Mouse (Mus musculus): Measurements from ENCODE around the gene Akap2. TPM values are rescaled to one million over a fixed set of nuclear protein-coding genes. Genes with fewer than 3 reads are reported as not detected.
A peak's percentile ranks its signal among the peaks of the same experiment; 100 is the strongest.

Gene Akap2
- 13.0 and 14.3 TPM in 2 replicates for polyA plus RNA-seq (2014; fragmentation: Nextera tagmentation; extraction: Ambion mirVana)

DNA sequence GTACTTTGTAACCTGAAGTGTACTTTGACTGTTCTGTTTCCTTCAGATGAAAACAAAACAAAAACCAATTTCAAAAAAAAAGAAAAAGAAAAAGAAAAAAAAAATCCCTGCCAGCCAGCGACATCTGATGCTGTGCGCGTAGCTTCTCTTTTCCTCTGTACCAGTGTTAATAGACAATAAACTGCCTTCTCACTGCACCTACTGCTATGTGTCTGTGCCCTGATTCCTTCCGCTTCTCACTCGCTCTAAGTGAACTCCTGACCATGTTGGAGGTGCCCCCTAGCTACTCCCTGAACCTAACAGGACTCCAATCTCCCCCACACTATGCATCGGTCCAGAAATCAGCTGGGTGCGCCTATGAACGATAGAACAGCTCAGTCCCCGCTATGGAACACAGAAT, at the start of gene Akap2:
TSS of gene Akap2 (plus strand) at position 304 of the 400 bp plus-strand sequence.
- no peak for DNase-seq (ENCODE audit: low spot score)
- H3K36me3 ChIP-seq (replicated peaks; ENCODE audit: control insufficient read depth, insufficient read depth): no peaks in the 10 kb centered on the region
- no peaks in the 10 kb centered on the region for H3K27me3 ChIP-seq (ENCODE audit: control insufficient read depth, insufficient read depth, low read length)
- no peak within 1 kb of the TSS for H3K4me2 ChIP-seq (replicated peaks)
- no peaks in the 10 kb centered on the region for H3K4me1 ChIP-seq (replicated peaks; ENCODE audit: control insufficient read depth, insufficient read depth, low read length)
- no peaks in the 10 kb centered on the region for H3K9me3 ChIP-seq (ENCODE audit: control insufficient read depth, low read length)
- no peak within 1 kb of the TSS for H3K9ac ChIP-seq
- 70% methylated on average over 9 of the region's 9 CpGs for WGBS
- H3K4me3 ChIP-seq (replicated peaks; ENCODE audit: low read length): no peak within 1 kb of the TSS
- no peak within 1 kb of the TSS for H3K27ac ChIP-seq
- no peak for ATAC-seq (ENCODE audit: low FRiP score)

DNA sequence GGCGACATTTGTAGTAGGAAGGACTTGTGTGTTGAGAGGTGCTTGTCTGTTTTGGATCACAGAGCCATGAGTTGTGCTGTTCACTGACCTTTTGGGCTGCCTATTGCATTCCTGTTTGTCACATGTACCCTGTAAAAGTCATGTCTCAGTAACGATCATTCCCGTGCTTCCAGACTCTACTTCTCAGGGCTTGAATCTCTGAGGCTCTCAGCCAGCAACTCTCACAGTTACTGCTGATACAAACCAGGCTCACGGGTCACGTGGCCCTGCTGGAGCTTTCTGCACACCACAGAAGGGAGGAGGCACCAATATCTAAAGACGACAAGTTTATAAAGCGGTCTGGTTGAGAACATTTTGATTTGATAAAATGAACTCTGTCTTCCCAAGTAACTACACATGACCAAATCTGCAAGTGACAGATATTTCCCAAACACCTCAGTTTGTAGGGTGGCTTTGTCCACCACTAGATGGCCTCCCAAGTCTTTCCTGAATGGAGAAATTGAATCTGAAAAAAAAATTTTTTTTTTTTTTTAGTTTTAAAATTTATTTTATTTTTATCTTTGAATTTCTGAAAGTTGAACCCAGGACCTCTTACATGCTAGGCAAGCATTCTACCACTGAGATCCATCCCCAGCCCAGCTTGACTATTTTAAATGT, 46.5 kb upstream of the Akap2 start:
- Histone ChIP-seq H3K9ac (no peak overlapping the region), H3K4me1 (replicated peaks; ENCODE audit: control insufficient read depth, insufficient read depth, low read length) (no peaks in the 10 kb centered on the region; the same call in 1 of the 2 replicates), H3K4me2 (replicated peaks) (no peak overlapping the region), H3K4me3 (replicated peaks; ENCODE audit: low read length) (no peak overlapping the region), H3K36me3 (replicated peaks; ENCODE audit: control insufficient read depth, insufficient read depth) (no peaks in the 10 kb centered on the region), H3K27me3 (ENCODE audit: control insufficient read depth, insufficient read depth, low read length) (no peaks in the 10 kb centered on the region), H3K27ac (no peak overlapping the region), H3K9me3 (ENCODE audit: control insufficient read depth, low read length) (no peaks in the 10 kb centered on the region)
- no peak for ATAC-seq (ENCODE audit: low FRiP score)
- peak; percentile 40 for DNase-seq (ENCODE audit: low spot score)
- 75% methylated on average over 7 of the region's 7 CpGs for WGBS

DNA sequence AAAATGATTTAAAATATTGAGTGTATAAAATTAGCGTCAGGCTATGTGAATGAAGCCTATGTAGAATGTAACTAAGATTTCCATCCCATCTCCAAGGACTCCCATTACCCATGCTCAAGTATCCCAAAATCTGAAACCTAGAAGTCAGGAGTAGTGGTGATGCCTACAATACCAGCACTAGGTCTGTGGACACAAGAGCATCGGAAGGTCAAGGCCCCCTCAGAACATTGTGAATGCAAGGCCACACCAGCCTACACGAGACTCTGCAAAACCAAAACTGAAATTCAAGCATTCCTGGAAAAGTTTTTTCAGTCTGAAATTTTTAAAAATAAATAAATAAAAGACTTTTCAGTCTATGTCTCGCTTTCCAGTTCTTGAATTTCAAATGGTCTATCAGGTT, 44.9 kb upstream of the Akap2 start:
- Histone ChIP-seq H3K9ac (no peak overlapping the region), H3K4me3 (replicated peaks; ENCODE audit: low read length) (no peak overlapping the region), H3K9me3 (ENCODE audit: control insufficient read depth, low read length) (no peaks in the 10 kb centered on the region), H3K4me1 (replicated peaks; ENCODE audit: control insufficient read depth, insufficient read depth, low read length) (no peaks in the 10 kb centered on the region; the same call in 1 of the 2 replicates), H3K36me3 (replicated peaks; ENCODE audit: control insufficient read depth, insufficient read depth) (no peaks in the 10 kb centered on the region), H3K27me3 (ENCODE audit: control insufficient read depth, insufficient read depth, low read length) (no peaks in the 10 kb centered on the region), H3K4me2 (replicated peaks) (no peak overlapping the region), H3K27ac (no peak overlapping the region)
- DNase-seq (ENCODE audit: low spot score) (no peak), ATAC-seq (ENCODE audit: low FRiP score) (no peak)
- WGBS: 82% methylated on average over 4 of the region's 4 CpGs

DNA sequence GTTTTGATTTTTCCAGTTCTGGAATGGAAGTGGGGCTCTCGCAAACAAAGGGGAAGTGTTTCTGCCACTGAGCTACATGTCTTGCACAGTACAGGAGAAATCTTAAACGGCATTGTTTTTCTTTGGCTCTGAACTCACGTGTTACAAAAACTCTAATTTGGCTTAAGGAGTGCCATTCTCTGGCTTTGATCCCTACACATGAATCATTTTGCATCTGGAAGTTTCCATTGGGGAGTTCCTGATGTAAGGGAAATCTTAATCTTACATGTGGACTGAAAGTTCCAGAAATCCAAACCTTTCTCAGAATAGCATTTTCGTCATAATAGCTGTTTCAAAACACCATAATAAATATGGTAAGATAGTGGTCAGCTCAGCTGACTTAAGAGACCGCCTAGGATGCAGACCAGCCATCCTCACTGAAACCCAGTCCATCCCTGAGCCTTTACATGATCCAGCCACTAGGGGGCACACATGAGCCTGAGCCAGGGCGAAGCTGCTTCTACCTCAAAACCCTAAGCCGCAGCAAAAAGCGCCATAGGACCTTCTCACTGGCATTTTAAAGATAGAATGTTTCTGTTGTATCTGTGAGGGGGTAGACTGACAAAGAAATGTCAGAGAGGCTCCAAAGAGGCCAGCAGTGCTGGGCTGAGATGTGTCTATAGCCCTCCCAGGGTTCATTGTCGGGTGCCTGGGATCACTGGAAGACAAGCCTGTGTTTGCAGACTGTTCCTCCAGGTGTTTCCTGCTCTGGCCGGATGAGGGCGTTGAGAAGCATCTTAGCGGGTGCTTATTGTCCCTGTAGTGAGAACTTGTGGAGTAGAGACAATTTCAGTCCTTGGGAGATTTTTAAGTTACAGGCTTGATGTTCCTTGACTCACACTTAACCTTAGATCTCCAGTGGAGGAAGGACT, 44.2 kb upstream of the Akap2 start:
- H3K4me1 ChIP-seq (replicated peaks; ENCODE audit: control insufficient read depth, insufficient read depth, low read length): no peaks in the 10 kb centered on the region; the same call in 1 of the 2 replicates
- no peak overlapping the region for H3K4me3 ChIP-seq (replicated peaks; ENCODE audit: low read length)
- no peak overlapping the region for H3K27ac ChIP-seq
- H3K36me3 ChIP-seq (replicated peaks; ENCODE audit: control insufficient read depth, insufficient read depth): no peaks in the 10 kb centered on the region
- ATAC-seq (ENCODE audit: low FRiP score): peak; percentile 80
- 17% methylated on average over 12 of the region's 12 CpGs for WGBS
- H3K27me3 ChIP-seq (ENCODE audit: control insufficient read depth, insufficient read depth, low read length): no peaks in the 10 kb centered on the region
- H3K9me3 ChIP-seq (ENCODE audit: control insufficient read depth, low read length): no peaks in the 10 kb centered on the region
- peak; percentile 93 for DNase-seq (ENCODE audit: low spot score)
- peak overlapping the region; percentile 10; the same call in 1 of the 2 replicates for H3K9ac ChIP-seq
- peak overlapping the region; percentile 33 for H3K4me2 ChIP-seq (replicated peaks)

DNA sequence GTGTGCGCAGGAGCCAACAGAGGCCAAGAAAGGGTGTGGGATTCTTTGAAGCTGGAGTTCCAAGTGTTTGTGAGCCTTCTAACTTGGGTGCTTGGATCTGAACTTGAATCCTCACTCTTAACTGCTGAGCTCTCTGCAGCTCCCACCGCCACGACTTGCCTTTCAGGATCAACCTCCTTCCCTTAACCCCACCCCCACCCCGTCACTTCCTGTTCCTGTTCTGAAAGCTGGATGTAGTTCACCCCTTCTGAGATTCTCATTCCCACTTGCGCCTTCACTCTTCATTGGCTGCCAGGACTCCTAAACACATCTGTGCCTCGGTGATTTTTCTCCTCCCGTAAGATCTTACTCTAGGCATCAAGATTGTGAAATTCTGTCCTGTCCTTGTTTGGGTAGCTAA, 43.1 kb upstream of the Akap2 start:
- Histone ChIP-seq H3K36me3 (replicated peaks; ENCODE audit: control insufficient read depth, insufficient read depth) (no peaks in the 10 kb centered on the region), H3K4me2 (replicated peaks) (no peak overlapping the region), H3K4me1 (replicated peaks; ENCODE audit: control insufficient read depth, insufficient read depth, low read length) (no peaks in the 10 kb centered on the region; the same call in 1 of the 2 replicates), H3K27me3 (ENCODE audit: control insufficient read depth, insufficient read depth, low read length) (no peaks in the 10 kb centered on the region), H3K27ac (no peak overlapping the region), H3K4me3 (replicated peaks; ENCODE audit: low read length) (no peak overlapping the region), H3K9ac (no peak overlapping the region), H3K9me3 (ENCODE audit: control insufficient read depth, low read length) (no peaks in the 10 kb centered on the region)
- WGBS: 81% methylated on average over 7 of the region's 7 CpGs
- DNase-seq (ENCODE audit: low spot score) (no peak), ATAC-seq (ENCODE audit: low FRiP score) (no peak)

DNA sequence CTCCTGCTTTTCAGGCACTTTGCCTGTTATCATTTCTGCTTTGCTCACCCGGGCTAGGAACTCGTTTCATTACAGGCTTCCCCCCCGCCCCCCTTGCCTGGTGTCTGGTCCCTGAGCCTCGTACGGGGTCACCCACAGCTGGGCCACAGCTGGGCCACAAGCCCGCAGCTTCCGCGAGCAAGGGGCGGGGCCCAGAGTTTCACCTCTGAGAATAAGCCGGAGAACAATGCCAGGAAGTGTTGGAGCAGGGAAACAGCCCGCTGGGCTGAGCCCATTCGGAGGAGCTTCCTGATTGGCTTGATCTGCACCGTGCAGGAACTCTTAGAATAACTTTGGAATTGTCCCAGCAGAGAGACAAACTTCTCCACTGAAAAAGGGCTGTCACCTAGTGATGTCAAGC, 42.1 kb upstream of the Akap2 start:
- 2% methylated on average over 13 of the region's 13 CpGs for WGBS
- no peaks in the 10 kb centered on the region; the same call in 1 of the 2 replicates for H3K4me1 ChIP-seq (replicated peaks; ENCODE audit: control insufficient read depth, insufficient read depth, low read length)
- DNase-seq (ENCODE audit: low spot score) (no peak), ATAC-seq (ENCODE audit: low FRiP score) (peak; percentile 42; the same call in 1 of the 2 replicates)
- peak overlapping the region; percentile 45 for H3K4me2 ChIP-seq (replicated peaks)
- no peaks in the 10 kb centered on the region for H3K9me3 ChIP-seq (ENCODE audit: control insufficient read depth, low read length)
- H3K4me3 ChIP-seq (replicated peaks; ENCODE audit: low read length): no peak overlapping the region
- no peaks in the 10 kb centered on the region for H3K27me3 ChIP-seq (ENCODE audit: control insufficient read depth, insufficient read depth, low read length)
- no peak overlapping the region for H3K27ac ChIP-seq
- no peak overlapping the region for H3K9ac ChIP-seq
- H3K36me3 ChIP-seq (replicated peaks; ENCODE audit: control insufficient read depth, insufficient read depth): no peaks in the 10 kb centered on the region

DNA sequence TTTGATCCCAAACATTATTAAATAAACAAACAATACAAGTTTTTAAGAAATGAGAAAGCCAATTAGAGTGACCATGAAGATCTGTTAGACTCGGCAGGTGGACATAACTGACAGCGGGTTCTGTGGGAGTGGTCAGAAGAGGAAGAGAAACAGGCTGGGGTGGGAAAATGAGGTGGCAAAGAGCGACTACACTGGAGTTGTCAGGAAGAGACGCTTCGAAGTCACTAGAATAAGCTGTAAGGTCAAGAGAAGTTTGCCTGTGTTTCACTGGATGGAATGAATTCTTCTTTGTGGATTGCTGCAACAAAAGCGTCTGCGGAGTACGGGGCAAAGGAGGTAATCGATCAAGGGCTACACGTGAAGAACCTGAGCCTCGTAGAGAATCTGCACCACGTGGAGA, 39.5 kb upstream of the Akap2 start:
- DNase-seq (ENCODE audit: low spot score): no peak

DNA sequence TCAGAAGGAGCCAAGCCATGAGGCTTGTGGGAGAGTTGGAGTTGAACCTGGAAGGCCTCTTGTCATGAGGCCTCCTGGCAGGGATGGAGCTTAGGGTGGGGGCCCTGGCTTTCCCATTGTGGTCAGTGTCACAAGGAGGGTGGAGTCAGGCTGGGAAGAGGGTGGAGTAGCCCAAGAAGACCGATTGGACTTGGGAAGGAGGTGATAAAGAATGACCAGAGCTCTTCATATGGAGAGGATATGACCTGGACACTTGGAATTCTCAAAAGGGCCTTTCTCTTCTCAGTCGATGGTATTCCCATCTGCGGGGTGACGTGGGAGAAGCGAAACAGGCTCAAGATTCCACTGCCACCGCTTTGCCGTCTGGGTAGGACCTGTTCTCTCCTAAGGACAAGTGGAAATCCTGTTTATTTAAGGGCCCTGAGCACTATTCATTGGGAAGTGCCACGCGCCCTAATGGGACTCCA, 38.4 kb upstream of the Akap2 start:
- H3K4me2 ChIP-seq (replicated peaks): no peak overlapping the region
- no peaks in the 10 kb centered on the region; the same call in 1 of the 2 replicates for H3K4me1 ChIP-seq (replicated peaks; ENCODE audit: control insufficient read depth, insufficient read depth, low read length)
- no peaks in the 10 kb centered on the region for H3K27me3 ChIP-seq (ENCODE audit: control insufficient read depth, insufficient read depth, low read length)
- H3K9me3 ChIP-seq (ENCODE audit: control insufficient read depth, low read length): no peaks in the 10 kb centered on the region
- H3K4me3 ChIP-seq (replicated peaks; ENCODE audit: low read length): no peak overlapping the region
- H3K27ac ChIP-seq: no peak overlapping the region
- DNase-seq (ENCODE audit: low spot score) (no peak), ATAC-seq (ENCODE audit: low FRiP score) (no peak)
- no peak overlapping the region for H3K9ac ChIP-seq
- no peaks in the 10 kb centered on the region for H3K36me3 ChIP-seq (replicated peaks; ENCODE audit: control insufficient read depth, insufficient read depth)
- WGBS: 79% methylated on average over 9 of the region's 9 CpGs

More for the DNA sequence above, 39.5 kb upstream of the Akap2 start:
- no peak for ATAC-seq (ENCODE audit: low FRiP score)
- Histone ChIP-seq H3K4me2 (replicated peaks) (no peak overlapping the region), H3K27me3 (ENCODE audit: control insufficient read depth, insufficient read depth, low read length) (no peaks in the 10 kb centered on the region), H3K9me3 (ENCODE audit: control insufficient read depth, low read length) (no peaks in the 10 kb centered on the region), H3K9ac (no peak overlapping the region), H3K4me1 (replicated peaks; ENCODE audit: control insufficient read depth, insufficient read depth, low read length) (no peaks in the 10 kb centered on the region; the same call in 1 of the 2 replicates), H3K4me3 (replicated peaks; ENCODE audit: low read length) (no peak overlapping the region), H3K36me3 (replicated peaks; ENCODE audit: control insufficient read depth, insufficient read depth) (no peaks in the 10 kb centered on the region), H3K27ac (no peak overlapping the region)
- WGBS: 82% methylated on average over 12 of the region's 12 CpGs

DNA sequence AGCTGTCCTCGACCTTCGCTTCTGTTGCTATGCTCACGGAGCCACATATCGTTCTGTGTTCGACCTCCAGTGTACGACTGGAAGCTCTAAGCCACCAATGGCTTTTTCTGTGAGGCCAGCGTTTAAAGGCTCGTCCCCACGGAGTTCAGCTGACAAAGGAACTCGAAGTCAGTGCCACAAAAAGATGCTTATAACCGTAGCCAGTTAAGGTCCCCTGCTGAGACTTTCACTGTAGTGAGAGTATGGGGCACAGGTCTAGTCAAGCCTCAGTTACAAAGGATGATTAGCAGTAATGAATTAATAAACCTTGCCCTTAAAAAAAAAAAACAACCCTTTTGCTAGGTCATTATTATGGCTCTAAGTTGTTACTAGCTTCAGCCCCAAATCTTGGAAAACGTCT, 37.3 kb upstream of the Akap2 start:
- Histone ChIP-seq H3K4me2 (replicated peaks) (no peak overlapping the region), H3K36me3 (replicated peaks; ENCODE audit: control insufficient read depth, insufficient read depth) (no peaks in the 10 kb centered on the region), H3K9ac (no peak overlapping the region), H3K4me3 (replicated peaks; ENCODE audit: low read length) (no peak overlapping the region), H3K9me3 (ENCODE audit: control insufficient read depth, low read length) (no peaks in the 10 kb centered on the region), H3K4me1 (replicated peaks; ENCODE audit: control insufficient read depth, insufficient read depth, low read length) (no peaks in the 10 kb centered on the region; the same call in 1 of the 2 replicates), H3K27me3 (ENCODE audit: control insufficient read depth, insufficient read depth, low read length) (no peaks in the 10 kb centered on the region), H3K27ac (no peak overlapping the region)
- 43% methylated on average over 12 of the region's 12 CpGs for WGBS
- DNase-seq (ENCODE audit: low spot score): no peak
- ATAC-seq (ENCODE audit: low FRiP score): no peak
